Mouse (Mus musculus) spleen, adult 2 months (tissue): Measurements from ENCODE around the gene Fgfr2.

ENCODE experiments used
- CTCF ChIP-seq: fragments of 200-500 bp; IDR thresholded peaks from 2 replicates; pipeline ENCODE4 v1.5.1; 2011; ENCODE audit warnings: mild to moderate bottlenecking, inconsistent platforms; ENCODE audit not compliant: insufficient read depth, insufficient read length, insufficient replicate concordance; ENCODE audit errors: extremely low read depth
- POLR2A ChIP-seq: fragments of 200-500 bp; IDR thresholded peaks from 2 replicates; pipeline ENCODE4 v1.6.1; 2011; ENCODE audit warnings: low read depth, low read length, inconsistent platforms

GRCm38 (mm10) chr7:130904571-130905365, 2218.4 kb downstream of the Fgfr2 start:
- TF ChIP-seq POLR2A (no peak), CTCF (no peak)
